Mouse (Mus musculus) left cerebral cortex, postnatal 36 days (tissue): Measurements from ENCODE around the gene Dok1. TPM values are rescaled to one million over a fixed set of nuclear protein-coding genes. Genes with fewer than 3 reads are reported as not detected.

ENCODE experiments used
- DNase-seq, 2 experiments: peaks; one replicate each; pipeline ENCODE4 v3.0.0; 2021 to 2022; ENCODE audit warnings: low spot score in 2 of 2, mixed read lengths in 1 of 2
- intact Hi-C: fragments of 180-260 bp; cut with DNase I; formaldehyde crosslinking; loops from one replicate; pipeline ENCODE4 v1.15.1; 2025
- total RNA-seq, 2 experiments: library from RNA; stranded (reverse); gene quantifications; 2 replicates each; pipeline ENCODE4 v1.2.3; 2021

The Dok1 gene
- 1 to 10 TPM; 1.9 to 2.3 TPM for total RNA-seq

- intact Hi-C loops = loop anchor here (2.0 kb wide), 1 partner anchor 19 kb away; no protein-coding TSS in a partner anchor
- no peak for DNase-seq
Measured at GRCm38 (mm10) chr6:83033249-83034185, at the start of gene Dok1, which contains the start of gene Loxl3. Gene Dok1 (minus strand): TSS chr6:83033471. Gene Loxl3 (plus strand): TSS chr6:83034173.

- DNase-seq = no peak
- intact Hi-C loops = no loop called here
Measured at GRCm38 (mm10) chr6:83080210-83080609, 46.9 kb upstream of the Dok1 start.

- intact Hi-C loops = loop anchor here (1.0 to 10.0 kb wide), 4 partner anchors 22 to 636 kb away; partner anchors contain the start of genes Aup1, Ccdc142, Gm42688 and Vax2
- DNase-seq = peak; percentile 99
Measured at GRCm38 (mm10) chr6:83078324-83078858, 45.1 kb upstream of the Dok1 start.

- no peak for DNase-seq
- intact Hi-C loops = loop anchor here (1.0 to 10.0 kb wide), 4 partner anchors 23 to 637 kb away; partner anchors contain the start of genes Aup1, Ccdc142, Gm42688 and Vax2
Measured at GRCm38 (mm10) chr6:83077630-83078323, 44.5 kb upstream of the Dok1 start, which contains the start of gene Pcgf1. Gene Pcgf1 (plus strand): TSS chr6:83077869.

- no peak for DNase-seq
- intact Hi-C loops = loop anchor here (5.0 to 10.0 kb wide), 2 partner anchors 78 to 640 kb away; partner anchors contain the start of gene Vax2
Measured at GRCm38 (mm10) chr6:83074979-83075378, 41.7 kb upstream of the Dok1 start.

- intact Hi-C loops = loop anchor here (10.0 kb wide), 1 partner anchor 644 kb away; the partner anchor contains the start of gene Vax2
- no peak for DNase-seq
Measured at GRCm38 (mm10) chr6:83071220-83071619, 37.9 kb upstream of the Dok1 start.

- intact Hi-C loops = loop anchor here (10.0 kb wide), 1 partner anchor 644 kb away; the partner anchor contains the start of gene Vax2
- peak; percentile 54 to 57 for DNase-seq
Measured at GRCm38 (mm10) chr6:83070311-83071219, 37.3 kb upstream of the Dok1 start.

GRCm38 (mm10) chr6:83070247-83070310 lies 36.8 kb upstream of the Dok1 start, which contains the start of gene Tlx2:
Gene Tlx2 (minus strand): TSS chr6:83070293.
- DNase-seq = no peak
- intact Hi-C loops = loop anchor here (10.0 kb wide), 1 partner anchor 645 kb away; the partner anchor contains the start of gene Vax2

- DNase-seq = no peak
- intact Hi-C loops = loop anchor here (10.0 kb wide), 1 partner anchor 645 kb away; the partner anchor contains the start of gene Vax2
Measured at GRCm38 (mm10) chr6:83069488-83070246, 36.4 kb upstream of the Dok1 start.

GRCm38 (mm10) chr6:83068706-83069487 lies 35.6 kb upstream of the Dok1 start:
- no peak for DNase-seq
- intact Hi-C loops = no loop called here

GRCm38 (mm10) chr6:83068221-83068620 lies 35.0 kb upstream of the Dok1 start:
- intact Hi-C loops = no loop called here
- DNase-seq = no peak

GRCm38 (mm10) chr6:83066441-83066840 lies 33.2 kb upstream of the Dok1 start:
- no peak for DNase-seq
- intact Hi-C loops = no loop called here

- intact Hi-C loops = no loop called here
- no peak for DNase-seq
Measured at GRCm38 (mm10) chr6:83065995-83066394, 32.7 kb upstream of the Dok1 start.

- intact Hi-C loops = no loop called here
Measured at GRCm38 (mm10) chr6:83058725-83059124, 25.5 kb upstream of the Dok1 start.

GRCm38 (mm10) chr6:83057790-83058189 lies 24.5 kb upstream of the Dok1 start, which contains the start of gene Dqx1:
Gene Dqx1 (plus strand): TSS chr6:83057844.
- no peak for DNase-seq
- intact Hi-C loops = no loop called here

More at GRCm38 (mm10) chr6:83058725-83059124, 25.5 kb upstream of the Dok1 start:
- no peak for DNase-seq

- DNase-seq = peak in 1 of 2 experiments; percentile 32
- intact Hi-C loops = loop anchor here (1.0 to 2.0 kb wide), 3 partner anchors 23 to 59 kb away; partner anchors contain the start of genes Ccdc142 and Gm42688
Measured at GRCm38 (mm10) chr6:83054871-83055431, 21.7 kb upstream of the Dok1 start, which contains the start of gene Htra2. Gene Htra2 (minus strand): TSS chr6:83055273.
